Mouse (Mus musculus): Measurements from ENCODE around the gene Rbl1. TPM values are rescaled to one million over a fixed set of nuclear protein-coding genes. Genes with fewer than 3 reads are reported as not detected.

Rbl1 gene
- polyA plus RNA-seq, 2 experiments, result 14.4 to 19.8 TPM

GRCm38 (mm10) chr2:157099532-157100318 is 104.6 kb downstream of the Rbl1 start:
- Histone ChIP-seq H3K4me3 (ENCODE audit: insufficient read depth in 1 of 2, low read depth in 2 of 2, low read length in 2 of 2) (no peak overlapping the region), H3K9me3 (ENCODE audit: control insufficient read depth, low read length) (no peaks in the 10 kb centered on the region), H3K9ac (replicated peaks) (no peak overlapping the region), H3K36me3 (replicated peaks; ENCODE audit: control insufficient read depth, insufficient read depth, low read depth) (peaks cover 8% of the 10 kb centered on the region), H3K27ac (no peak overlapping the region), H3K4me1 (replicated peaks; ENCODE audit: control insufficient read depth in 2 of 2, insufficient read depth in 2 of 2, low read length in 1 of 2) (no peaks in the 10 kb centered on the region), H3K27me3 (ENCODE audit: control insufficient read depth, insufficient read depth, low read length) (no peaks in the 10 kb centered on the region), H3K4me2 (ENCODE audit: low read depth) (no peak overlapping the region)
- no peak for TF ChIP-seq EP300 (IDR thresholded peaks at IDR 0.05; ENCODE audit: low read depth)
- no peak for TF ChIP-seq CTCF (IDR thresholded peaks at IDR 0.05; ENCODE audit: low read depth)
- DNase-seq (ENCODE audit: low read depth in 3 of 3, low spot score in 3 of 3) (no peak), ATAC-seq (ENCODE audit: insufficient read depth) (no peak)
- 68% methylated on average over 12 of the region's 12 CpGs for WGBS (ENCODE audit: insufficient replicate concordance)

Other genes starting within 250 kb of the Rbl1 start
- gene Ndrg3, start 212.5 kb downstream of the Rbl1 start, polyA plus RNA-seq (2012; rRNA removed), result 30.3 and 31.7 TPM in 2 replicates
- 29.2 and 34.8 TPM in 2 replicates for gene Ndrg3, start 212.5 kb downstream of the Rbl1 start, polyA plus RNA-seq (2014; fragmentation: Nextera tagmentation; extraction: Ambion mirVana)
- gene Dsn1, start 197.4 kb downstream of the Rbl1 start, polyA plus RNA-seq (2012; rRNA removed), result 11.2 and 19.2 TPM in 2 replicates
- gene Dsn1, start 197.4 kb downstream of the Rbl1 start, polyA plus RNA-seq (2014; fragmentation: Nextera tagmentation; extraction: Ambion mirVana), result 30.2 and 30.6 TPM in 2 replicates
- gene Soga1, start 125.3 kb downstream of the Rbl1 start, polyA plus RNA-seq (2012; rRNA removed), result 1.8 and 2.0 TPM in 2 replicates
- gene Soga1, start 125.3 kb downstream of the Rbl1 start, polyA plus RNA-seq (2014; fragmentation: Nextera tagmentation; extraction: Ambion mirVana), result 1.6 and 1.8 TPM in 2 replicates
- gene Tldc2, start 117.5 kb downstream of the Rbl1 start, polyA plus RNA-seq (2012; rRNA removed), result not detected in 2 replicates
- gene Tldc2, start 117.5 kb downstream of the Rbl1 start, polyA plus RNA-seq (2014; fragmentation: Nextera tagmentation; extraction: Ambion mirVana), result 0.25 TPM in 1 of 2 replicates, not detected in the other
- 8.5 and 11.9 TPM in 2 replicates for gene Samhd1, start 69.3 kb downstream of the Rbl1 start, polyA plus RNA-seq (2012; rRNA removed)
- 17.6 and 18.0 TPM in 2 replicates for gene Samhd1, start 69.3 kb downstream of the Rbl1 start, polyA plus RNA-seq (2014; fragmentation: Nextera tagmentation; extraction: Ambion mirVana)
- gene Rpn2, start 74.5 kb upstream of the Rbl1 start, polyA plus RNA-seq (2012; rRNA removed), result 95.9 and 98.5 TPM in 2 replicates
- 128 and 140 TPM in 2 replicates for gene Rpn2, start 74.5 kb upstream of the Rbl1 start, polyA plus RNA-seq (2014; fragmentation: Nextera tagmentation; extraction: Ambion mirVana)
- 0.08 and 0.11 TPM in 2 replicates for gene Mroh8, start 75.0 kb upstream of the Rbl1 start, polyA plus RNA-seq (2012; rRNA removed)
- 0.05 and 0.08 TPM in 2 replicates for gene Mroh8, start 75.0 kb upstream of the Rbl1 start, polyA plus RNA-seq (2014; fragmentation: Nextera tagmentation; extraction: Ambion mirVana)
- not detected in 2 replicates for gene Ghrh, start 143.0 kb upstream of the Rbl1 start, polyA plus RNA-seq (2012; rRNA removed)
- gene Ghrh, start 143.0 kb upstream of the Rbl1 start, polyA plus RNA-seq (2014; fragmentation: Nextera tagmentation; extraction: Ambion mirVana), result 0.22 TPM in 1 of 2 replicates, not detected in the other
- gene Manbal, start 163.1 kb upstream of the Rbl1 start, polyA plus RNA-seq (2012; rRNA removed), result 13.4 and 14.6 TPM in 2 replicates
- 9.1 and 10.1 TPM in 2 replicates for gene Manbal, start 163.1 kb upstream of the Rbl1 start, polyA plus RNA-seq (2014; fragmentation: Nextera tagmentation; extraction: Ambion mirVana)
- gene Src, start 213.9 kb upstream of the Rbl1 start, polyA plus RNA-seq (2012; rRNA removed), result 2.3 and 2.4 TPM in 2 replicates
- gene Src, start 213.9 kb upstream of the Rbl1 start, polyA plus RNA-seq (2014; fragmentation: Nextera tagmentation; extraction: Ambion mirVana), result 0.90 and 1.2 TPM in 2 replicates

Data from liver, embryonic 14.5 days (tissue).